Mouse (Mus musculus): Measurements from ENCODE around the gene Muc5b.
"Not testable (repeated sequence)": the region's sequence is repeated elsewhere in the genome, so short reads cannot be mapped to it uniquely, and the experiment has no call there.

The Muc5b gene

GRCm38 (mm10) chr7:141838779-141839178, at the start of gene Muc5b:
Muc5b (plus strand) TSS chr7:141839070.
- no peak for DNase-seq (ENCODE audit: extremely low read depth, low read depth, low spot score)

DNA sequence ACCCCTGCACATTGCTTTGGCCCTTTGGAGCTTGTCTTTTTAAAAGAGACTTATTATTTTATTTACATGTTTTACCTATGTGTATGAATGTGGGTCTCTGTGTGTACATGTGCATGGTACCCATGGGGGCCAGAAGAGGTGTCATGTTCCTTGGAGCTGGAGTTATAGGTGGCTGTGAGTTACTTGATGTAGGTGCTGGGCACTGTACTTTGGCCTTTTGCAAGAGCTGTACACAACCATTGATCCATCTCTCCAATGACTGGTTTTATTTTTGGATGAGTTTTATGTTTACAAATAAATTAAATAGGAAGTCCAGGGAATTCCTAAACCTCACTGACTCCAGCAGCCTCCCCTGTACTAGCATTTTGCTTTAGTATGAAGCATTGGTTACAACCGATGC, 44.6 kb upstream of the Muc5b start:
- DNase-seq (ENCODE audit: extremely low read depth, low read depth, low spot score): no peak

DNA sequence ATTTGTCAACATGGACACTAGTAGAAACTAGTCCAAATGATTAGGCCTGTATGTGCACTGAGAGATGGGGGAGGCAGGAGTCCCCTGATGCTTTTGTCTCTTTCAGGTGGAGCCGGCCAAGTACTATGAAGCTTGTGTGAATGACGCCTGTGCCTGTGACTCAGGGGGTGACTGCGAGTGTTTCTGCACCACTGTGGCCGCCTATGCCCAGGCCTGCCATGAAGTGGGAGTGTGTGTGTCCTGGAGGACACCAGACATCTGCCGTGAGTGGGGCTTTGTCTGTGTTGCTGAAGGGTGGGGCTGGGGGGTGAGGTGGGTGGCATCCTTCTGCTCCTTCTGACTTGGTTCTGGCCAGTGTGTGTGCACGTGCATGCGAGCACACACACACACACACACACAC, 35.7 kb upstream of the Muc5b start:
- DNase-seq (ENCODE audit: extremely low read depth, low read depth, low spot score): no peak

DNA sequence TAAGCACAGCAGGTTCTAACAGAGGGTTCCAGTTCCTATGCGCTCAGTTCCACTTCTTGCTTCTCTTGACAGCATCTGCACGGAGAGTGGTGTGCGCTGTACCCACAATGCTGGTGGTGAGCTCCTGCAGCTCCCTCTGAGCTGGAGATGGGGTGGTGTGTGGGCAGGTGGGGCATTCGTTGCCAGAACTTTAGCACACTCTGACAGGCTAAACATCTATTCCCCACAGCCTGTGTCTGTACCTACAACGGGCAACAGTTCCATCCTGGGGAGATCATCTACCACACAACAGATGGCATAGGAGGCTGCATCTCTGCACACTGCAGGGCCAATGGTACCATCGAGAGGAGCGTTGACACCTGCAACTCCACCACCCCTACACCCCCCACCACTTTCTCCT, 33.5 kb upstream of the Muc5b start:
- DNase-seq (ENCODE audit: extremely low read depth, low read depth, low spot score): no peak

GRCm38 (mm10) chr7:141807823-141808222, 31.0 kb upstream of the Muc5b start:
- DNase-seq (ENCODE audit: extremely low read depth, low read depth, low spot score): not testable (repeated sequence)

DNA sequence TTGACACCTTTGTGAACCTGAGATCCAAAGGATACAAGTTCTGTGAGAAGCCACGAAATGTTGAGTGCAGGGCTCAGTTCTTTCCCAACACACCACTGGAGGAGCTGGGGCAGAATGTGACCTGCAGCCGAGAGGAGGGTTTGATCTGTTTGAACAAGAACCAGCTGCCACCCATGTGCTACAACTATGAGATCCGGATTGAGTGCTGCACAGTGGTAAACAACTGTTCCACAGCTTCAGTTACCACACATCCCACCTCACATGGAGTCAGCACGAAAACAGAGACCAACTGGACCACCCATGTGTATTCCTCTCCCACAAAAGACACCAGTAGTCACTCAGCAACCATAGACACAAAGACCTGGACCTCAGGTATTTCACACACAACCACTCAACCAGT, 28.9 kb upstream of the Muc5b start:
- not testable (repeated sequence) for DNase-seq (ENCODE audit: extremely low read depth, low read depth, low spot score)

DNA sequence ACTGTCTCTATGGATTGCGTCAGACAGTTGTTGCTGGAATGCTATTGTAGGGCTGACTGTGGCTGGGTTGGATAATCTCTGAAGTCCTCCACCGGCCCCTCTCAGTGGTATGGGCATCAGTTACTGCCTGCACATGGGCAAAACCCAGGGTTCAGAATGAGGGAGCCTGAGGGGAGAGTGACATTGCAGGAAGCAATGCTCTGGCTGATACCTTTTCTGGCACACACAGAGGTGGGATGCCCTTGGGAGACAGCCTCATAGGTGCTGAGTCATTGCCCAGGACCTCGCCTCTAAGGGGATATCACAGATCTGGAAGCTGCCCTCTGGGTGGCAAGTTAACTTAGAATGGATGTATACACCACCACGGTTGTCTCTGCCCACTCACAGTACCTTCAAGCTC, 25.5 kb upstream of the Muc5b start:
- DNase-seq (ENCODE audit: extremely low read depth, low read depth, low spot score): no peak

DNA sequence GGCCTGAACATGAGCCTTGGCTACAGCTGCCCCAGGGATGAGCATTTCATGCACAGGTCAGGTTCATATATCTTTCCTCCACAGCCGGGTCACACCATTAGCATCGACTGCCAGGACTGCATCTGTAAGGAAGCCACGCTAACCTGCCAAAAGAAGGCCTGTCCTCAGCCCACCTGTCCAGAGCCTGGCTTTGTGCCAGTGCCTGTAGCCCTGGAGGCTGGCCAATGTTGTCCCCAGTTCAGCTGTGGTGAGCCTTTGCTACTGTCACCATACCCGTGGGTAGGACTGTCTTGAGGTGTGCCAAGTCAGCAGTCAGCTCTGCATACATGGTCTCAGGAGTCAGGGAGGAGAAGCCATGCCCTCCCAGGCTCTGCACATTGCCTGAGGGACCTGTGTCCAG, 23.5 kb upstream of the Muc5b start:
- no peak for DNase-seq (ENCODE audit: extremely low read depth, low read depth, low spot score)

GRCm38 (mm10) chr7:141817355-141818075, 21.4 kb upstream of the Muc5b start:
- no peak for DNase-seq (ENCODE audit: extremely low read depth, low read depth, low spot score)

- no peak for DNase-seq (ENCODE audit: extremely low read depth, low read depth, low spot score)
These were observed 20.6 kb upstream of the Muc5b start for GRCm38 (mm10) chr7:141818267-141818666.

- no peak for DNase-seq (ENCODE audit: extremely low read depth, low read depth, low spot score)
These were observed 16.1 kb upstream of the Muc5b start for GRCm38 (mm10) chr7:141822582-141823261.

- no peak for DNase-seq (ENCODE audit: extremely low read depth, low read depth, low spot score)
These were observed 15.2 kb upstream of the Muc5b start for GRCm38 (mm10) chr7:141823699-141824098.

GRCm38 (mm10) chr7:141824398-141824797, 14.5 kb upstream of the Muc5b start:
- DNase-seq (ENCODE audit: extremely low read depth, low read depth, low spot score): no peak

- no peak for DNase-seq (ENCODE audit: extremely low read depth, low read depth, low spot score)
These were observed 2.9 kb upstream of the Muc5b start for GRCm38 (mm10) chr7:141835941-141836340.

- DNase-seq (ENCODE audit: extremely low read depth, low read depth, low spot score): no peak
These were observed 2.4 kb upstream of the Muc5b start for GRCm38 (mm10) chr7:141836423-141836822.

GRCm38 (mm10) chr7:141840354-141840753, 1.5 kb downstream of the Muc5b start:
- DNase-seq (ENCODE audit: extremely low read depth, low read depth, low spot score): no peak

- no peak for DNase-seq (ENCODE audit: extremely low read depth, low read depth, low spot score)
These were observed 22.2 kb downstream of the Muc5b start for GRCm38 (mm10) chr7:141861046-141861445.

GRCm38 (mm10) chr7:141869644-141870043, 30.8 kb downstream of the Muc5b start:
- DNase-seq (ENCODE audit: extremely low read depth, low read depth, low spot score): no peak

- no peak for DNase-seq (ENCODE audit: extremely low read depth, low read depth, low spot score)
These were observed 31.7 kb downstream of the Muc5b start for GRCm38 (mm10) chr7:141870553-141870952.

GRCm38 (mm10) chr7:141874891-141875290, 36.0 kb downstream of the Muc5b start:
- no peak for DNase-seq (ENCODE audit: extremely low read depth, low read depth, low spot score)

DNA sequence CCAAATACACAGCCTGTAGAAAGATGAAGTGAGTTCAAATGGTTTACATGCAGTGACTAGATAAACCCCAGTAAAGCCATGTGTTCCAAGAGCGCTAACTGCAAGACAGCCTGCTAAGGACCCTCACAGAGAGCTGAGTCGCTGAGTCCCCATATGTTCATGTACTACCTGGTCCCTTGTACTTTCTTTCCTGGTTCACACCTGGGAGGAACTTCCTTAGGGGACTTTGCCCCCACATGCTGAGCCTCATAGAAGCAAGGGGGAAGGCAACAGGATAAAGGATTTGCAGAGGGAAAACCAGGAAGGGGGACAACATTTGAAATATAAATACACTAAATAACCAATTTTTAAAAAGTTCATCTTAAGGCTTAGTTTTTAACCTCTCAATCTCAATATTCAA, 39.9 kb downstream of the Muc5b start:
- no peak for DNase-seq (ENCODE audit: extremely low read depth, low read depth, low spot score)

DNA sequence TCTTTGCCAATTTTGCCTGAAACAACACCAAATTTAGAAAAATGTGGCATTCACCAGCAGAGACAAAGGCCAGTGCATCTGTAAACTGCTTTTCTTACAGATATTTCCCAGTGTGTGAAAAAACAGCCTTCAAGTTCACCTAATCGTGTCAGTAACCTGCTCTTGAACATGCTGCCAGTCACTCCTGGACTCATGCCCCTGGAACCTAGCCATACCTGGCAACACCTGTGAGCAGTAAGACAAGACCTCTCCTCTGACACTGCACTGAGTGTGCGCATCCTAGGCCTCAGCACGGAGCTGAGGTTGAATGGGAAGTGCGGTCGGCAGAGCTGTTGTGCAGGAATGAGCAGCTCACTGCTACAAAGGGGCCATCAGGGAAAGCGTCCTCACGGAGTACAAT, 53.3 kb downstream of the Muc5b start:
- peak; percentile 16 for DNase-seq (ENCODE audit: extremely low read depth, low read depth, low spot score)

DNA sequence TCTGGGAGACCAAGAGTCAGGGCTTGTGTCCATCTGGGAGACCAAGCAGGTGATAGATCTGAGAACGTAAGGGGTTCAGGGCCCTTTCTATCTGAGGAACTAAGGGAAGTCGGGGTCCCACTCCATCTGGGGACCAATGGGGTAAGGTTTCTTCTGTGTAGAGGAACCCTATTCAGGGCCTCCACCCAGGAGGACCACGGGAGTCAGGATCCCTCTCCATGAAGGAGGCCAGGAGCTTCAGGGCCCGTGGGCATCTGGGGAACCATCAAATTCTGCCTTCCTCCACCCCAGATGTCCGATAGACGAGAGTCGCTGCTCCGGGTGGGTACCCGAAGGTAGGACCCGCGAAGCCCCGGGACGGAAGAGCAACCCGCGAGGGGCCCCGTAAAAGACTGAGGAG, 63.0 kb downstream of the Muc5b start:
- no peak for DNase-seq (ENCODE audit: extremely low read depth, low read depth, low spot score)

Measured in fat pad, adult 2 months (tissue).